Mouse (Mus musculus): ENCODE data around the gene Pank1.

- no peak for TF ChIP-seq CTCF (conservative IDR thresholded peaks at IDR 0.05; ENCODE audit: low read length)
- no peak for TF ChIP-seq NANOG (IDR thresholded peaks at IDR 0.05; ENCODE audit: borderline replicate concordance, low read length)
- no peak for TF ChIP-seq POU5F1 (IDR thresholded peaks at IDR 0.05; ENCODE audit: borderline replicate concordance, low read length)
Observed at GRCm38 (mm10) chr19:34863737-34864136, 15.5 kb downstream of the Pank1 start.

Data from E14TG2a.4 (cell line).